Mouse (Mus musculus) small intestine, adult 2 months (tissue): Measurements from ENCODE around the gene AC170998.1. TPM values are rescaled to one million over a fixed set of nuclear protein-coding genes. Genes with fewer than 3 reads are reported as not detected.

Experiments used
- H3K27ac ChIP-seq: fragments of 200-500 bp; 2 replicates; pipeline ENCODE4 v1.5.1; 2012; ENCODE audit warnings: low read depth, low read length, control low read depth, inconsistent platforms; ENCODE audit not compliant: insufficient read depth
- H3K27me3 ChIP-seq: fragments of 200-500 bp; 2 replicates; pipeline ENCODE4 v1.6.1; 2012; ENCODE audit warnings: mild to moderate bottlenecking, moderate library complexity, low read length, inconsistent platforms; ENCODE audit not compliant: control insufficient read depth, insufficient read depth
- H3K36me3 ChIP-seq: fragments of 200-500 bp; 2 replicates; pipeline ENCODE4 v1.6.1; 2012; ENCODE audit warnings: mild to moderate bottlenecking, low read length, control low read depth, inconsistent platforms; ENCODE audit not compliant: control insufficient read depth, insufficient read depth
- H3K4me1 ChIP-seq: fragments of 200-500 bp; 2 replicates; pipeline ENCODE4 v1.6.1; 2012; ENCODE audit warnings: low read length, inconsistent platforms, mixed read lengths; ENCODE audit not compliant: control insufficient read depth, insufficient read depth, insufficient read length
- H3K4me3 ChIP-seq: fragments of 200-500 bp; 2 replicates; pipeline ENCODE4 v1.5.1; 2012; ENCODE audit warnings: low read depth, mild to moderate bottlenecking, control low read depth, inconsistent platforms, low read length, moderate library complexity
- CTCF ChIP-seq: fragments of 200-500 bp; IDR thresholded peaks from 2 replicates; pipeline ENCODE4 v1.5.1; 2012; ENCODE audit warnings: low read depth, mild to moderate bottlenecking, control low read depth, inconsistent platforms, low read length, moderate library complexity, mixed read lengths; ENCODE audit not compliant: insufficient replicate concordance, insufficient read length; ENCODE audit errors: extremely low read depth
- POLR2A ChIP-seq: fragments of 200-500 bp; IDR thresholded peaks from 2 replicates; pipeline ENCODE4 v1.6.1; 2012; ENCODE audit warnings: low read depth, mild to moderate bottlenecking, control low read depth, inconsistent platforms, low read length, moderate library complexity
- WGBS: fragments of 180-500 bp; shearing (Covaris S2); methylation state at CpG from one replicate; pipeline ENCODE4 v1.1.7; 2018; 5-methylcytosine and 5-hydroxymethylcytosine counted together
- polyA plus RNA-seq: library from polyadenylated mRNA; depleted of rRNA; stranded (reverse); fragments of >200 nt; gene quantifications from 2 replicates; pipeline ENCODE4 v1.2.3, GENCODE M21; 2012; rRNA removed

AC170998.1 gene
- polyA plus RNA-seq = 0.19 and 0.55 TPM in 2 replicates

DNA sequence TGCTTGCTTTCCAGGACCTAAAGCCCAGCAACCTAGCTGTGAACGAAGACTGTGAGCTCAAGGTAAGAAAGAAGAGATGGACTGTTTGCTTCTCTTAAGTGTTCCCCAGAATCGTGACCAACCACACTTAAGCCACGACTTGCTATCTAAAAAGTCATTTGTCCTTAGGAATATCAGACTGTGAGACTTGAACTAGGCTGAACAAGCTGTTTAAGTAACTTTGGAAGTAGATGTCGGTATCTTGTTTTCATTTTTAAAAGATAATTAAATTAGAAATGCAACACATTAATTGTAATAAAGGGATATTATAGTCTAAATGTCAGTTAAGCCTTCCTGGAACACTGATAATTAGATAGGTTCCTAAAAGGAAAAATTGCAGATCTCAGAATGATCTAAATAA lies at the start of gene AC170998.1:
Gene AC170998.1, plus strand, starts transcription at position 301 of the 400 bp plus-strand sequence.
- Histone ChIP-seq H3K27me3 (no peaks in the 10 kb centered on the region), H3K27ac (no peak within 1 kb of the TSS), H3K36me3 (peaks cover 57% of the 10 kb centered on the region), H3K4me3 (no peak within 1 kb of the TSS), H3K4me1 (peaks cover 6% of the 10 kb centered on the region; the same call in 1 of the 2 replicates)
- TF ChIP-seq POLR2A = no peak
- TF ChIP-seq CTCF = no peak
- 95% methylated on average over 4 of the region's 4 CpGs for WGBS

DNA sequence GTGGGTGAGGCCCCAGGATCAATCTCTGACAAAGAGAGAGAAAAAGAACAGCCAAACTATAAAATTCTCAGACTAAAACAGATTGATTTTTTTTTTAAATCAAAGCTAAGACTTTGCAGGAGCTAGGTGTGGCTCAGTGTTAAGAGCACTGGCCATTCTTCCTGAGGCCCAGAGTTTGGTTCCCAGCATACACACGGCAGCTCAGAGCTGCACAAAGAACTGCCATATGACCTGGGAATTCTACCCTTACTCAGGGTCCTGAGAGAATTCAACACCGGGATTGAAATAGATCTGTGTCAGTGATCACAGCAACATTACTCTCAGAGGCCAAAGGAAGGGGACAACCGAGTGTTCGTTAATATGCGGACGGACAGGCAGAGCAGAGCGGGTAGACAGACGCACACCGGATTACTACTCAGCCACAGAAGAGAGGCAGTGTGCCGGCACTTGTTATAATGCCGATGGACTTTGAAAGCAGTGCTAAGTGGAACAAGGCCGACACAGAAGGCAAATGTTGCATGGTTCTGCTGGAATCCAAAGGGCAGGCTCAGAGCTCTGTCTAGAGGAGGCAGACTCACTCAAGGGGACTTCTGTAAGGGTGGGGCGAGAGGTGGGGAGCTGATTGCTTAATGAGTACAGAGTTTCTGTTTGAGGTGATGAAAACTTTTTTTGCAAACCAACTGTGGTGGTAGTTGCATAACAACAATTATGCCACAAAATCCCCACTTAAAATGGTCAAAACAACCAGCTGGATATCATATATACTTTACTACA lies 43.4 kb upstream of the AC170998.1 start:
- H3K27ac ChIP-seq = peak overlapping the region; percentile 88
- H3K36me3 ChIP-seq = no peaks in the 10 kb centered on the region
- peaks cover 12% of the 10 kb centered on the region; the same call in 1 of the 2 replicates for H3K4me1 ChIP-seq
- WGBS = 32% methylated on average over 13 of the region's 13 CpGs
- no peak overlapping the region for H3K4me3 ChIP-seq
- no peaks in the 10 kb centered on the region for H3K27me3 ChIP-seq
- TF ChIP-seq POLR2A = no peak; the same call in 1 of the 2 replicates
- TF ChIP-seq CTCF = no peak

- WGBS = 18% methylated on average over 1 of the region's 1 CpGs
- H3K27me3 ChIP-seq = no peaks in the 10 kb centered on the region
- H3K27ac ChIP-seq = peak overlapping the region; percentile 88
- peaks cover 12% of the 10 kb centered on the region; the same call in 1 of the 2 replicates for H3K4me1 ChIP-seq
- H3K36me3 ChIP-seq = no peaks in the 10 kb centered on the region
- TF ChIP-seq POLR2A = no peak
- no peak for TF ChIP-seq CTCF
- H3K4me3 ChIP-seq = no peak overlapping the region
Measured at GRCm38 (mm10) chr17:28683601-28684000, 42.3 kb upstream of the AC170998.1 start.

DNA sequence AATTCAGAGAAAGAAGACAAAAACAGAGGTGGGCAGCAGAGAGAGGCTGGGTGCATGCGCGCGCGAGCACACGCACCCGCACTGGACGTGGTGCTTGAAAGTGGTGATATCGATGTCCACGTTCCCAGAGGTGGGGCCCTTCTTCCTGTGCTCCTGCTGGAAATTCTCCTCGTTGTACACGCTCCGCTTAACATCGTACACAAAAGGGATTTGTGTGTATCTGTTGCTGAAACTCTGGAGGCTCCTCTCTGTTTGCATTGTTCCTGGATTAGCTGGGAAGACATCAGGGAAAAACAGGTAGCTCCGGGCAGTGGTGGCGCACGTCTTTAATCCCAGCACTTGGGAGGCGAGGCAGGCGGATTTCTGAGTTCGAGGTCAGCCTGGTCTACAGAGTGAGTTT lies 41.3 kb upstream of the AC170998.1 start:
- TF ChIP-seq CTCF (no peak), POLR2A (no peak)
- WGBS = 92% methylated on average over 19 of the region's 19 CpGs
- Histone ChIP-seq H3K4me1 (peaks cover 12% of the 10 kb centered on the region), H3K36me3 (no peaks in the 10 kb centered on the region), H3K4me3 (no peak overlapping the region), H3K27me3 (no peaks in the 10 kb centered on the region), H3K27ac (no peak overlapping the region)

DNA sequence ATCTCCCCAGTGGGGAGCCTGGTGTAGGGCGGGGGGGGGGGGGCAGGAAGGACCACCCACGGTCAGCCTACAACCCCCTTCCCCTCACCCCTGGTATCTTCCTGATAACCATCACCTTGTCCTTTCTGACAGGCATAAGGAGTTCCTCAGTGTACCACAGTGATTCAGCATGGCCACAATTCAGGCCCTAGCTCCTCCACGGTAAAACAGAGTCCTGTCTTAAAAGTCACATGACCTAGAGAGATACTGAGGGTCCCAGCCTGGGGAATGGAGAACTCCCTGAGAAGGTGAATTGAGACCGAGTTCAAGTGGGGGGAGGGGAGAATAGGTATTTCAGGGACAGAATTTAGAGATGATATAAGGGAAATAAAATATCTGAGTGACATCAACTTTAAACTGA lies 38.5 kb upstream of the AC170998.1 start:
- H3K36me3 ChIP-seq = no peaks in the 10 kb centered on the region
- 56% methylated on average over 4 of the region's 4 CpGs for WGBS

GRCm38 (mm10) chr17:28689586-28690283 lies 36.1 kb upstream of the AC170998.1 start, which contains the start of gene Slc26a8:
Gene Slc26a8, minus strand, starts transcription at chr17:28690233.
- peaks cover 5% of the 10 kb centered on the region for H3K4me1 ChIP-seq
- no peaks in the 10 kb centered on the region for H3K27me3 ChIP-seq
- TF ChIP-seq POLR2A (no peak), CTCF (no peak)
- WGBS = 10% methylated on average over 40 of the region's 40 CpGs
- peak within 1 kb of the TSS; percentile 90 for H3K4me3 ChIP-seq
- peaks cover under 1% of the 10 kb centered on the region; the same call in 1 of the 2 replicates for H3K36me3 ChIP-seq
- H3K27ac ChIP-seq = peak within 1 kb of the TSS; percentile 92

More for the DNA sequence above, 38.5 kb upstream of the AC170998.1 start:
- H3K4me3 ChIP-seq = no peak overlapping the region
- peaks cover 13% of the 10 kb centered on the region for H3K4me1 ChIP-seq
- TF ChIP-seq POLR2A (no peak), CTCF (no peak)
- no peak overlapping the region for H3K27ac ChIP-seq
- H3K27me3 ChIP-seq = no peaks in the 10 kb centered on the region
